Mouse (Mus musculus) 416B (cell line): Measurements from ENCODE around the gene Arpp19.

Experiments used
- DNase-seq: peaks from one replicate; pipeline ENCODE4 v3.0.0; 2011; ENCODE audit warnings: low read depth

Arpp19 gene

GRCm38 (mm10) chr9:75037451-75038356 lies at the start of gene Arpp19:
Gene Arpp19 (plus strand): TSS chr9:75037614.
- peak; percentile 88 for DNase-seq

GRCm38 (mm10) chr9:74988893-74989460 lies 48.4 kb upstream of the Arpp19 start:
- no peak for DNase-seq

GRCm38 (mm10) chr9:74989990-74990389 lies 47.4 kb upstream of the Arpp19 start:
- no peak for DNase-seq

- DNase-seq, result no peak
Observed at GRCm38 (mm10) chr9:74994611-74995257, 42.7 kb upstream of the Arpp19 start.

- peak; percentile 84 for DNase-seq
Observed at GRCm38 (mm10) chr9:74996349-74996748, 41.1 kb upstream of the Arpp19 start.

GRCm38 (mm10) chr9:74997976-74998375 lies 39.4 kb upstream of the Arpp19 start:
- DNase-seq, result no peak

GRCm38 (mm10) chr9:75001006-75001405 lies 36.4 kb upstream of the Arpp19 start:
- DNase-seq, result no peak

- DNase-seq, result no peak
Observed at GRCm38 (mm10) chr9:75001611-75002204, 35.7 kb upstream of the Arpp19 start.

- no peak for DNase-seq
Observed at GRCm38 (mm10) chr9:75002262-75002661, 35.2 kb upstream of the Arpp19 start.

GRCm38 (mm10) chr9:75004203-75004602 lies 33.2 kb upstream of the Arpp19 start:
- no peak for DNase-seq

- peak; percentile 58 for DNase-seq
Observed at GRCm38 (mm10) chr9:75016591-75016990, 20.8 kb upstream of the Arpp19 start.

- no peak for DNase-seq
Observed at GRCm38 (mm10) chr9:75019181-75019580, 18.2 kb upstream of the Arpp19 start.

- no peak for DNase-seq
Observed at GRCm38 (mm10) chr9:75019592-75019991, 17.8 kb upstream of the Arpp19 start.

GRCm38 (mm10) chr9:75020561-75020960 lies 16.9 kb upstream of the Arpp19 start:
- peak; percentile 38 for DNase-seq

- DNase-seq, result no peak
Observed at GRCm38 (mm10) chr9:75022546-75022945, 14.9 kb upstream of the Arpp19 start.

- no peak for DNase-seq
Observed at GRCm38 (mm10) chr9:75023150-75023894, 14.1 kb upstream of the Arpp19 start.

- no peak for DNase-seq
Observed at GRCm38 (mm10) chr9:75024089-75024488, 13.3 kb upstream of the Arpp19 start.

GRCm38 (mm10) chr9:75025689-75026088 lies 11.7 kb upstream of the Arpp19 start:
- peak; percentile 47 for DNase-seq

- no peak for DNase-seq
Observed at GRCm38 (mm10) chr9:75032408-75032807, 5.0 kb upstream of the Arpp19 start.

- DNase-seq, result peak; percentile 56
Observed at GRCm38 (mm10) chr9:75033141-75033540, 4.3 kb upstream of the Arpp19 start.

- no peak for DNase-seq
Observed at GRCm38 (mm10) chr9:75034691-75035090, 2.7 kb upstream of the Arpp19 start.

GRCm38 (mm10) chr9:75035944-75036343 lies 1.5 kb upstream of the Arpp19 start:
- no peak for DNase-seq
